8 mouse cellular contexts compared by ENCODE assay signal in the genomic region with DNA sequence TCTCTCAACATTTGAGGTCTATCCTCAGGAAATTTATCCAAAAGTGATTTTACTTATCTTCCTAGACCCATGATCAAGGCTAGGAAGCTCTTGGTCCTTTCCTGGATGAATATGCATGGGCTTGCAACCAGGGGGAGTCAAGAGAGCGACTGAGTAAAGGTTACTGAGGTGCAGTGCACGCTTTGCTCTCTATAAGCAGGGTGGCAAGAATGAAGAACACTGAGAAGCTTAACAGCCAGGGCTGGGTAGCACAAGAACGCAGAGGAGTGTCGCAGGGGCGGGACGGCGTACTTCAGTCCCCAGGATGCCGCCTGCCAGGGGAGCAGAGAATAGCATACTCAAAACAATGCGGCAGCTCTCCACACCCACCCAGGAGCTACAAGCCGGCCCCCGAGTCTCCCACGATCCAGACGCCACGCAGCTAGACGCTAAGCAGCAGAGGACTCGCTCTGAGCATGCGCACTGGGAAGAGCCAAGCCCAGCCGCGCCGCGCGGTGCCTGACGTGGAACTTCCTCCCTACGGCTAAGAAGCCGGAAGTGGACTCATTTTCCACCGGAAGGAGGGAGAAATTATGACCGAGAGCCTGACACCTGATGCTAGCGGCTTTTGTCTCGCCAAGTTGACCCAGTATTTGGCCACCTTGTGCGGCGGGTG. TPM values are rescaled to one million over a fixed set of nuclear protein-coding genes. Genes with fewer than 3 reads are reported as not detected.
DNase-seq lines count a peak whose midpoint lies in the region; ATAC-seq and TF ChIP-seq lines count a peak whose summit lies in the region.

No protein-coding gene starts in this region.

- H3K4me3 ChIP-seq in forebrain, embryonic 15.5 days = peak overlapping the region; percentile 62
- H3K4me3 ChIP-seq in layer of hippocampus, adult 2 months = peak overlapping the region; percentile 89
- peak overlapping the region; percentile 58 for H3K4me3 ChIP-seq in lung, embryonic 14.5 days (ENCODE audit: low read depth, low read length)
- H3K4me3 ChIP-seq in olfactory bulb, adult 2 months (ENCODE audit: insufficient read depth, low read depth, low read length) = peak overlapping the region; percentile 74
- peak overlapping the region; percentile 90 for H3K4me3 ChIP-seq in thymus, adult 2 months (ENCODE audit: control insufficient read depth, insufficient read depth, low read length)

- WGBS in forebrain, embryonic 15.5 days = under 1% methylated on average over 31 of the region's 31 CpGs
- WGBS in lung, embryonic 14.5 days = under 1% methylated on average over 31 of the region's 31 CpGs
- under 1% methylated on average over 31 of the region's 31 CpGs for WGBS in olfactory bulb, adult 2 months
- WGBS in thymus, adult 2 months = under 1% methylated on average over 31 of the region's 31 CpGs

- H3K27ac ChIP-seq in forebrain, embryonic 15.5 days (replicated peaks) = peak overlapping the region; percentile 92
- H3K27ac ChIP-seq in layer of hippocampus, adult 2 months = peak overlapping the region; percentile 93
- peak overlapping the region; percentile 95 for H3K27ac ChIP-seq in lung, embryonic 14.5 days (ENCODE audit: low read depth)
- peak overlapping the region; percentile 80 for H3K27ac ChIP-seq in olfactory bulb, adult 2 months (ENCODE audit: insufficient read depth, low read depth, low read length)
- peak overlapping the region; percentile 68 for H3K27ac ChIP-seq in thymus, adult 2 months (ENCODE audit: control insufficient read depth, insufficient read depth, low read length)

- no peaks in the 10 kb centered on the region for H3K9me3 ChIP-seq in forebrain, embryonic 15.5 days
- no peaks in the 10 kb centered on the region for H3K9me3 ChIP-seq in lung, embryonic 14.5 days (ENCODE audit: low read depth, low read length)

- H3K36me3 ChIP-seq in forebrain, embryonic 15.5 days = peaks cover 12% of the 10 kb centered on the region
- H3K36me3 ChIP-seq in lung, embryonic 14.5 days (ENCODE audit: insufficient read depth) = peaks cover 14% of the 10 kb centered on the region; the same call in 1 of the 2 replicates
- H3K36me3 ChIP-seq in thymus, adult 2 months (ENCODE audit: control insufficient read depth, insufficient read depth, low read length) = 0 out of 2 replicates have a peak, but pooled peaks cover 5% of the 10 kb centered on the region

- intact Hi-C loops in heart, postnatal 36 days (cut with DNase I) = loop anchor here (2.0 to 5.0 kb wide), 3 partner anchors 48 to 356 kb away; partner anchors contain the start of genes Rps17 and Whamm

- H3K27me3 ChIP-seq in forebrain, embryonic 15.5 days = no peaks in the 10 kb centered on the region
- H3K27me3 ChIP-seq in lung, embryonic 14.5 days (ENCODE audit: insufficient read depth, low read length) = no peaks in the 10 kb centered on the region
- H3K27me3 ChIP-seq in thymus, adult 2 months (ENCODE audit: control insufficient read depth, insufficient read depth, low read length) = no peaks in the 10 kb centered on the region

- peak; percentile 87 for TF ChIP-seq POLR2A in olfactory bulb, adult 2 months (IDR thresholded peaks at IDR 0.05; ENCODE audit: insufficient read depth, low read depth, low read length)
- peak; percentile 87 for TF ChIP-seq POLR2A in thymus, adult 2 months (IDR thresholded peaks at IDR 0.05; ENCODE audit: control insufficient read depth, extremely low read depth, insufficient read depth, low read length, poor library complexity)

- DNase-seq in ES-CJ7 (ENCODE audit: low read depth, low spot score) = peak; percentile 95
- peak; percentile 87 for DNase-seq in cerebellum, adult 11 months
- DNase-seq in heart, postnatal 36 days = peak; percentile 84 to 88
- DNase-seq in layer of hippocampus, adult 2 months (ENCODE audit: low spot score in 2 of 2) = peak; percentile 92 to 93
- peak; percentile 98 for DNase-seq in lung, embryonic 14.5 days
- DNase-seq in thymus, adult 2 months = peak; percentile 87

- peak; percentile 57 for TF ChIP-seq CTCF in layer of hippocampus, adult 2 months (conservative IDR thresholded peaks at IDR 0.05)
- TF ChIP-seq CTCF in lung, embryonic 14.5 days (IDR thresholded peaks at IDR 0.05; ENCODE audit: low read depth) = peak; percentile 53
- TF ChIP-seq CTCF in olfactory bulb, adult 2 months (IDR thresholded peaks at IDR 0.05; ENCODE audit: insufficient read depth, low read depth, low read length) = no peak
- 0 out of 2 replicates have a peak, but pooled peaks have one; percentile 64 for TF ChIP-seq CTCF in thymus, adult 2 months (IDR thresholded peaks at IDR 0.05; ENCODE audit: borderline replicate concordance, control insufficient read depth, extremely low read depth, insufficient read depth, low read length, poor library complexity)

- peaks cover 28% of the 10 kb centered on the region for H3K4me1 ChIP-seq in forebrain, embryonic 15.5 days
- peaks cover 8% of the 10 kb centered on the region for H3K4me1 ChIP-seq in lung, embryonic 14.5 days (ENCODE audit: insufficient read depth)
- H3K4me1 ChIP-seq in olfactory bulb, adult 2 months (ENCODE audit: control insufficient read depth, insufficient read depth, low read length) = peaks cover 2% of the 10 kb centered on the region; the same call in 1 of the 2 replicates
- H3K4me1 ChIP-seq in thymus, adult 2 months (replicated peaks; ENCODE audit: control insufficient read depth, insufficient read depth, low read length) = peaks cover 9% of the 10 kb centered on the region

- peak; percentile 98 for ATAC-seq in forebrain, embryonic 15.5 days (replicated peaks)
- ATAC-seq in lung, embryonic 14.5 days (ENCODE audit: insufficient read depth) = peak; percentile 97

- peak overlapping the region; percentile 71 for H3K9ac ChIP-seq in forebrain, embryonic 15.5 days (replicated peaks)
- peak overlapping the region; percentile 75 for H3K9ac ChIP-seq in lung, embryonic 14.5 days

- peak overlapping the region; percentile 70 for H3K4me2 ChIP-seq in forebrain, embryonic 15.5 days (replicated peaks)
- peak overlapping the region; percentile 75 for H3K4me2 ChIP-seq in lung, embryonic 14.5 days

RNA-seq across cellular contexts. Expression of gene BC048679, which starts 25.1 kb away (rescaled TPM):
- polyA plus RNA-seq in forebrain, embryonic 15.5 days (2015; fragmentation: Nextera tagmentation; extraction: Ambion mirVana) = not detected in 2 replicates
- total RNA-seq in heart, postnatal 36 days (2021) = not detected
- total RNA-seq in layer of hippocampus, adult 2 months (2021) = not detected
- not detected in 2 replicates for polyA plus RNA-seq in lung, embryonic 14.5 days (2014; fragmentation: Nextera tagmentation; extraction: Ambion mirVana)
- not detected in 2 replicates for polyA plus RNA-seq in olfactory bulb, adult 2 months (2012; ENCODE audit: insufficient read depth, insufficient read length, low replicate concordance, missing spikeins)
- polyA plus RNA-seq in thymus, adult 2 months (2012; rRNA removed) = not detected in 2 replicates

RNA-seq across cellular contexts. Expression of gene Ap3b2, which starts 29.4 kb away (rescaled TPM):
- polyA plus RNA-seq in forebrain, embryonic 15.5 days (2015; fragmentation: Nextera tagmentation; extraction: Ambion mirVana) = 119 and 120 TPM in 2 replicates
- total RNA-seq in heart, postnatal 36 days (2021) = under 1 TPM in 1 of 2 experiments, not detected in 1; 0.44 TPM
- total RNA-seq in layer of hippocampus, adult 2 months (2021) = 100 to 1,000 TPM; 162 to 180 TPM
- 0.14 and 0.55 TPM in 2 replicates for polyA plus RNA-seq in lung, embryonic 14.5 days (2014; fragmentation: Nextera tagmentation; extraction: Ambion mirVana)
- polyA plus RNA-seq in olfactory bulb, adult 2 months (2012; ENCODE audit: insufficient read depth, insufficient read length, low replicate concordance, missing spikeins) = not detected in 2 replicates
- 0.60 and 0.65 TPM in 2 replicates for polyA plus RNA-seq in thymus, adult 2 months (2012; rRNA removed)

RNA-seq across cellular contexts. Expression of gene Fsd2, which starts 43.6 kb away (rescaled TPM):
- polyA plus RNA-seq in forebrain, embryonic 15.5 days (2015; fragmentation: Nextera tagmentation; extraction: Ambion mirVana) = 0.31 and 0.34 TPM in 2 replicates
- total RNA-seq in heart, postnatal 36 days (2021) = 100 to 1,000 TPM; 276 to 293 TPM
- under 1 TPM; 0.27 to 0.28 TPM for total RNA-seq in layer of hippocampus, adult 2 months (2021)
- polyA plus RNA-seq in lung, embryonic 14.5 days (2014; fragmentation: Nextera tagmentation; extraction: Ambion mirVana) = 0.12 and 0.37 TPM in 2 replicates
- not detected in 2 replicates for polyA plus RNA-seq in olfactory bulb, adult 2 months (2012; ENCODE audit: insufficient read depth, insufficient read length, low replicate concordance, missing spikeins)
- 1.5 and 3.2 TPM in 2 replicates for polyA plus RNA-seq in thymus, adult 2 months (2012; rRNA removed)

RNA-seq across cellular contexts. Expression of gene Whamm, which starts 47.9 kb away (rescaled TPM):
- polyA plus RNA-seq in forebrain, embryonic 15.5 days (2015; fragmentation: Nextera tagmentation; extraction: Ambion mirVana) = 5.7 and 7.6 TPM in 2 replicates
- total RNA-seq in heart, postnatal 36 days (2021) = 10 to 100 TPM in 1 of 2 experiments, 1 to 10 TPM in 1; 10.0 to 10.5 TPM
- 10 to 100 TPM; 19.0 to 22.8 TPM for total RNA-seq in layer of hippocampus, adult 2 months (2021)
- 8.0 and 9.3 TPM in 2 replicates for polyA plus RNA-seq in lung, embryonic 14.5 days (2014; fragmentation: Nextera tagmentation; extraction: Ambion mirVana)
- polyA plus RNA-seq in olfactory bulb, adult 2 months (2012; ENCODE audit: insufficient read depth, insufficient read length, low replicate concordance, missing spikeins) = not detected in 2 replicates
- 29.8 and 30.4 TPM in 2 replicates for polyA plus RNA-seq in thymus, adult 2 months (2012; rRNA removed)

Comparison
In these comparisons a context has a peak if more than half of its experiments do, and no peak if none do; other contexts are left out.
1. Peak in every context shown above with its lines: DNase-seq, ATAC-seq, H3K4me3 ChIP-seq and H3K27ac ChIP-seq.